Mouse (Mus musculus): ENCODE measurements around the gene Smpd3.

Smpd3 gene

GRCm38 (mm10) chr8:106287445-106287844 is 50.3 kb downstream of the Smpd3 start:
- no peak for DNase-seq

- DNase-seq, result no peak
These were observed 56.9 kb downstream of the Smpd3 start for GRCm38 (mm10) chr8:106280844-106281243.

GRCm38 (mm10) chr8:106280154-106280553 is 57.6 kb downstream of the Smpd3 start:
- no peak for DNase-seq

- DNase-seq, result no peak
These were observed 59.3 kb downstream of the Smpd3 start for GRCm38 (mm10) chr8:106278367-106279042.

GRCm38 (mm10) chr8:106276709-106277317 is 61.0 kb downstream of the Smpd3 start:
- DNase-seq, result no peak

- DNase-seq, result no peak
These were observed 64.3 kb downstream of the Smpd3 start for GRCm38 (mm10) chr8:106273468-106273867.

- DNase-seq, result no peak
These were observed 66.4 kb downstream of the Smpd3 start for GRCm38 (mm10) chr8:106271378-106271777.

- DNase-seq, result no peak
These were observed 67.0 kb downstream of the Smpd3 start for GRCm38 (mm10) chr8:106270804-106271203.

GRCm38 (mm10) chr8:106268710-106269346 is 69.0 kb downstream of the Smpd3 start:
- no peak for DNase-seq

GRCm38 (mm10) chr8:106265398-106265797 is 72.4 kb downstream of the Smpd3 start:
- DNase-seq, result no peak

- DNase-seq, result no peak
These were observed 73.9 kb downstream of the Smpd3 start for GRCm38 (mm10) chr8:106263928-106264327.

GRCm38 (mm10) chr8:106262343-106262742 is 75.4 kb downstream of the Smpd3 start:
- no peak for DNase-seq

GRCm38 (mm10) chr8:106260894-106261293 is 76.9 kb downstream of the Smpd3 start:
- no peak for DNase-seq

- DNase-seq, result peak; percentile 81
These were observed 78.1 kb downstream of the Smpd3 start for GRCm38 (mm10) chr8:106259579-106260255.

- peak; percentile 29 for DNase-seq
These were observed 79.6 kb downstream of the Smpd3 start for GRCm38 (mm10) chr8:106258169-106258568.

GRCm38 (mm10) chr8:106250186-106250585 is 87.6 kb downstream of the Smpd3 start:
- no peak for DNase-seq

- DNase-seq, result no peak
These were observed 100.7 kb downstream of the Smpd3 start for GRCm38 (mm10) chr8:106237106-106237505.

GRCm38 (mm10) chr8:106234567-106235261 is 103.1 kb downstream of the Smpd3 start:
- DNase-seq, result no peak

- no peak for DNase-seq
These were observed 105.0 kb downstream of the Smpd3 start for GRCm38 (mm10) chr8:106232751-106233150.

GRCm38 (mm10) chr8:106231536-106231935 is 106.3 kb downstream of the Smpd3 start:
- no peak for DNase-seq

- peak; percentile 26 for DNase-seq
These were observed 111.2 kb downstream of the Smpd3 start for GRCm38 (mm10) chr8:106226589-106226988.

- DNase-seq, result no peak
These were observed 118.2 kb downstream of the Smpd3 start for GRCm38 (mm10) chr8:106219620-106220019.

- no peak for DNase-seq
These were observed 123.8 kb downstream of the Smpd3 start for GRCm38 (mm10) chr8:106213959-106214358.

Data from cerebellum, adult 11-12 months (tissue).